Mouse (Mus musculus) right cerebral cortex, adult 18-20 months (tissue): ENCODE data around the gene Slc25a47.

Experiments used
- DNase-seq: peaks from one replicate; pipeline ENCODE4 v3.0.0; 2022; ENCODE audit warnings: mixed read lengths

Slc25a47 gene

DNA sequence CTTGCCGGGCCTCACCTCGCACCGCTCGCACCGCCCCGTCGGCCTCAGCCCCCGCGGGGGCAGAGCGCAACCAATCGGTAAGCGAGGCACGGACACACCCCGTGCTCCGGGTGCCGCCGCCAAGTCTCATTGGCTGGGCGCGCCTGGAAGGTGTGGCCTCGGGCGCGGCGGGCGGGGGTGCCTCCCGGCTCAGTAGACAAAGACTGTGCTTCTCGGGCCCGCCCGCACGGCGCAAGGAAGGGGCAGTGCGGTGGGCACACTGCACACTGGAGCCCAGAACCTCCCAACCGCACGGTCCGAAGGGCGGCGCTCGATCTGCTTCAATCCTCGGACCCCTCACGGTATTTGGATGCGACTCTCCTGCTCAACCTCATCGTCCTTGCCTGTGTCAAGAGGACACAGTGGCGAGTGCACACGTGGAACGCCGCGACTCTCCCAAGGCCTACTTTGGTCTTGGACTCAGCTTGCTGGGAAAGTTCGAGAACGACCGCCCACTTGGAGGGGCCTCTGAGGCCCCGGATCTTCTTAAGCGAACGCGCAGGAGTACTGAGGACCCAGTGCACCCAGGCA lies at the start of gene Slc25a47, which contains the start of gene Slc25a29:
TSS of gene Slc25a47 (plus strand) at position 207 of the 570 bp plus-strand sequence.
TSS of gene Slc25a29 (minus strand) at position 44 of the 570 bp plus-strand sequence.
- peak; percentile 97 for DNase-seq

DNA sequence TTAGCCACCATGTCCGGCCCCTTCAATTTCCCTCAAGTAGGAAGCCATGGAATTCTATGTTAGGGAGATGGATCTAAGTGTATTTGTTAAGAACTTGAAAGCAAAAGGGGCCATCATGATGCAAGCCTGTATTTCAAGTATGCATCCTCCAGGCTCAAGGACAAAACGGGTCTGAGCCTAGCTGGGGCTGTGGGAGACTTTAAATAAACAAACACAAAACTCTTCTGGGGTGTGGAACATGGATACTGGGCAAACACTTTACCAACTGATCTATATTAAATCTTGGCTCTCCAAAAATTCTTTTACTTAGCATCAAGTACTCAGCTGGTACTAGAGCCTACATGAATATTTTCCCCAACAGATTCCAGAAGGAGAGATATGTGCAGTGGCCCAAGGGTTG lies 48.5 kb upstream of the Slc25a47 start:
- DNase-seq: no peak

DNA sequence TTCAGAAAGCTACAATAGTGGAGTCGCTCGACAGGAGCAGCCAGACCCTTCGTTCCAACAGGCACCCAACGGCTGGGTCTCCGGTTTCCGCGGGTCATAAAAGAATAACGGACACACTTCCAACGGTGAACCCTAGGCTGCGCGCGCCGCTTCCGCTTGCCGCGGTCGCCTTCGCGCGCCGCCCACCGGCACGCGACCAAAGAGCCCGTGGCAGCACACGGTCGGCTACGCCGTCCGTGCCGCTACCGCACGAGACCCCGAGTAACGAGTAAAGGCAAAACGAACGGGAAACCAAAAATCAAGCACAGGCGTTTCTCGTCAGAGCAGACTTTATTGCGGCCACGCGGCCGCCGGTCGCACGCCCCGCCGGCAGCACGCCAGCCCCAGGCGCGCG lies 43.7 kb upstream of the Slc25a47 start:
- peak; percentile 78 for DNase-seq

DNA sequence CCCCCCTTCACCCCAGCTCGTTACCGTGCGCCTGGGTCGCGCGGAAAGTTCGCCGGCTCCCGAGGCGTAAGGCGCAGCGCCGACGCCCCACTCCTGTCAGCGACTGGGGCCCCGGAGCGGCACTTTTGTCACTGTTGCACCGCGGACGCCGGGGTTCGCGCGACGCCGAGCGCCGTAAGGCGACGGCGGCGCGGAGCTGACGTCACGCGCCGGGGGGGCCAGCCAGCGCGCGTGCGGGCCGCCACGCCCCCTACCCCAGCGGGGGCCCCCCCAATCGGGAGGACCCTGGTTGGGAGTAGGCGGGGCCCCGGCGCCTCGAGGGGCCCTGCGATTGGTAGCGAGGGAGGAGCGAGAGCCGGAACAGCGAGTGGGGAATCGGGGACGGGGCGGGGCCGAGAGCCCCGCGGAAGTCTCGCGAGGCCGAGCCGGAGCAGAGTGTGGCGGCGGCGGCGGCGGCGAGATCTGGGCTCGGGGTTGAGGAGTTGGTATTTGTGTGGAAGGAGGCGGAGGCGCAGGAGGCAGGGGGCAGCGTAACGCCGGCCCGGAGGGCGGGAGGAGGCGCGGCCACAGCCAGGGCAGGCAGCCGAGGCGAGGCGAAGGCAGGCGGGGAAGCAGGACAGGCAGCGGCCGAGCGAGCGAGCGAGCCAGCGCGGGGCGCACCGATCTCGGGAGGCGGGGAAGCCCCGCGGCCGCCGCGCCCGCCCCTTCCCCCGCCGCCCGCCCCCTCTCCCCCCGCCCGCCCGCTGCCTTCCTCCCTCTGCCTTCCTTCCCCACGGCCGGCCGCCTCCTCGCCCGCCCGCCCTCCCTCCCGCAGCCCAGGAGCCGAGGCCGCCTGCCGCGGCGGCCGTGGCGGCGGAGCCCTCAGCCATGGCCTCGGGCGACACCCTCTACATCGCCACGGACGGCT lies 43.0 kb upstream of the Slc25a47 start, which contains the start of gene Yy1:
TSS of gene Yy1 (plus strand) at position 428 of the 907 bp plus-strand sequence.
- DNase-seq: peak; percentile 98

DNA sequence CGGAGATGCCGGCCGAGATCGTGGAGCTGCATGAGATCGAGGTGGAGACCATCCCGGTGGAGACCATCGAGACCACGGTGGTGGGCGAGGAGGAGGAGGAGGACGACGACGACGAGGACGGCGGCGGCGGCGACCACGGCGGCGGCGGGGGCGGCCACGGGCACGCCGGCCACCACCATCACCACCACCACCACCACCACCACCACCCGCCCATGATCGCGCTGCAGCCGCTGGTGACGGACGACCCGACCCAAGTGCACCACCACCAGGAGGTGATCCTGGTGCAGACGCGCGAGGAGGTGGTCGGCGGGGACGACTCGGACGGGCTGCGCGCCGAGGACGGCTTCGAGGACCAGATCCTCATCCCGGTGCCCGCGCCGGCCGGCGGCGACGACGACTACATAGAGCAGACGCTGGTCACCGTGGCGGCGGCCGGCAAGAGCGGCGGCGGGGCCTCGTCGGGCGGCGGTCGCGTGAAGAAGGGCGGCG lies 42.3 kb upstream of the Slc25a47 start:
- DNase-seq: peak; percentile 18

DNA sequence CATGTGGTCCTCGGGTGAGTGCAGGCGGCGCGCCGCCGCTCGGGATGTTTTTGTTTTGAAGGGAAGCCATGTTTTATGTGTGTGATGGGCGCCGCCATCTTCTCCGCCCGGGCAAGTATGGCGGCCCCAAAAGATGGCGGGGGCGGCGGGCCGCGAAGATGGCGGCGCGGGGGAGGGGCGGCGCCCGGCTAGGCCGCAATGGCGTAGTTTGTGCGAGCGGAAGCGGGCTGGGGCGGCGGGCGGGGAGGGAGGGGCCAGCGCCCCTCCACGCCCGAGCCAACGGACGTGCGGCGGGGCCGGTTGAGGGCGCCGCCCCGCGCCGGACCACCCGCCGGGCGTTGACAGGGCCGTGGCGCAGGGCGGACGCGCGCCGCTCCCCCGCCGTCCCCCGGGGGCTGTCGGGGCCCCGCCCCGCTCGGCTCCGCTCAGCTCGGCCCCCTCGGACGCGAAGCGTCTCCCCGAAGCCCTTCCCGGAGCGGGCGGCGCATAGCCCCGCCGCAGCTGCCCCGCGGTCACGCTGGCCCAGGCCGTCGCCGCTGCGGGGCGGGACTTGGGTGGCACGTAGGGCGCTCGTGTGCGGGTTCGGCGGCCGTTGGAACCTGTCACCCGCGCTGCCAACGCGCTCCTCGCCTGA lies 41.7 kb upstream of the Slc25a47 start:
- peak; percentile 86 for DNase-seq

DNA sequence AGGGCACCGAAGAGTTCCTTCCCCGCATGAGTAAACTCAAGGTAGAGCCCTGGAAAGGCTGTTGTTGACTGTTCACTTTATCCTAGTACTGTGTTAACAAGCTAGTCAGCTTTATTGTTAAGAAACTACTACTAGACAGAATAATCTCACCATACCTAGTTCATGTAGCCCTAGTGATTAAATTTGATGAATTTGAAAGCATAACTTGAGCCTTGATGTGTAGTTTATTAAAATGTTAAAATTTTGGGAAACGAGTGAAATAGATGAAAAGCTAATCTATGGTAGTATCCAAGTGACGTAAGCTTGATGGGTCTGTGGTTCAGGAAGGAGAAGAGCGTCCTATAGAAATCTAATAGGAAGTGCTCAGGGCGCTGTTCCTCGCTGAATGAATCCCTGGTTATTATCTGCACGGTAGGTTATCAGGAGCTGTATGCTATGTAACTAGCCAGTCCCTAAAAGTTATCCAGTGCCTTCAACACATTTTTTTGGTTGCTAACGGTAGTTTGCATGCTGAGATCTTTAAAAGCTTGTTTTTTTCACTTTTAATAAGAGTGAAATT lies 40.8 kb upstream of the Slc25a47 start:
- no peak for DNase-seq

DNA sequence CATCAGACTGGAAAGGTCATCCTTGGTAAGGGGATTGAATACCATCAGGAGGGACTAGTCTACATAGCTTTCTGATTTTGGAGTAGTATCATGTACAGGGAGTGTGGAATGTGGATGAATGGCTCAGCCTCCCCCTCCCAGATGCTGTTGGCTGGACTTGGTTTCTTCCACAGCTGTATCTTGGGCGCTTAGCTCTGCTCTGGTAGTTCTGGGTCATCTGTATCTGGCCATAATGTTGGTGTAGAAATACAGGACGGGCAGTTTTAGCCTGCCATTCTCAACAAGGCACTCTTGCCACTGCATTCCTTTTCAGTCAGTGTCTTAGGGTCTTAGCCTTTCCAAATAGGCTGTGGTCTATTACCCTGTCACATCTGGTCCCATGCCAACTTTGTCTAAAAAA lies 34.2 kb upstream of the Slc25a47 start:
- no peak for DNase-seq

DNA sequence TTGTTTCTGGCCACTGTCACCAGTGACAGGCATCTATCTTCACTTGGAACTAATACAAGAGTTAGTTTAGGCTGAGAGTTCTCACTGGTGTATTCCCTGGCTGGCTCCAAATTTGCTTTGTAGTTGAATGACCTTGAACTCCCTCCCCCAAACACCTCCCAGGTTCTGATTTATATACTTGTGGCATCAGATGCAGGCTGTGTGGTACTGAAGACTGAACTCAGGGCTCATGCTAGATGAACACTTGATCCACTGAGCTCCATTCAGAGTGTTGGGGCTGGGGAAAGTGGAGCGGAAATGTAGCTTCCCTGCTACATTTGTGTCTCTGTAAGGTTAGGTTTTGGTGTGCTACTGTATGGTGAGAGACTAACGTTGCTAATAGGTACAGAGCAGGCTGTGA lies 31.5 kb upstream of the Slc25a47 start:
- DNase-seq: no peak

DNA sequence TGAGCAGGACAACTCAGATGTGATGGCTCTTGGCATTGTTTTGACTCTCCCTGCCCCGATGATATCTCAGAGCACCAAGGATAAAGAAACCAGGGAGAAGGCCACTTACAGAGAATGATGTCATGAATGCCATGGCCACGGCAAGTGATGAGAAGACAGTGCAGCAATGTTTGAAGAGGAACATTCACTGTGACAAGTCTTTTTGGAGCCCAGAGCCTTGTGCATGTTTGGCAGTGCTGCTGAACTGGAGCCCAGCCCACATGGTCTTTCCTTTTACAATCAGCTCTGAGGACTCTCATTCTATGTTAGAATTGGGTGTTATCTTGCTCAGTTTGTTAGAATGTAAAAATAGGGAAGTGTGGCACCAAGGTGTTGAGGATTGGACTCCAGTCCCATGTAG lies 27.4 kb upstream of the Slc25a47 start:
- no peak for DNase-seq

DNA sequence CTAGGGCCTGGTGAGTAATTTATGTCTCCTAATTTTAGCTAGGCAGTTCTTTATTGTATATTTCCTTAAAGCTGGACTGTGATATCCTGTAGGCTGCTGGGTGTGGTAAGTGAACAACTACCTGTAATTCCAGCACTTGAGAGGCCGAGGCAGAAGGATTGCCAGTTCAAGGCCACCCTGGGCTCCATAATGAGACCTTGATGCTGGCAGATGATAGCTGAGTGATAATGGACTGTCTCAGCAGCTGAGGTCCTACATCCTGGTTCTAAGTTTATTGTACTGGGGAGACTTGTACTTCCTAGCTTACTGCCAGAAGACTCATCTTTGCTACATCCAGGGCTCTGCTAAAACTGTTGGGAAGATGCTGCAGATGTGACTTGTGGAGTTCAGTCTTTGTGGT lies 26.1 kb upstream of the Slc25a47 start:
- no peak for DNase-seq

DNA sequence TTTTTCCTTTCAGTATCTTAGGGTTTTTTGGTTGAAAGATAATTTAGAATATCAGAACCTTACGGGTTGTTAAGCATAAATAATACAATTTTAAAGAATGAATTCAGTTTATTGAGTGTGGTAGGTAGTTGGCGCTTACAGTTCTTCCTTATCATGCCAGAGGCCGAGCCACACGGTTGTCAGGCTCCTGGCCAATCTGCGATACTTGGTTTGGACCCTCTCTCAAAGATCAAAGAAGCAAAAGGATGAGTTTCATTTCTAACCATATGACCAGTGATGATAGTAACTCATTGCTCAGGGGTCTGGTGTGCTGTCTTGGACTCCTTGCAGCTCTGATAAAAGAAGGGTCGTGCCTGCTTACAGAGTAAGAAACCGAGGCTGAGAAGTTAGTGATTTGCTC lies 25.5 kb upstream of the Slc25a47 start:
- no peak for DNase-seq

DNA sequence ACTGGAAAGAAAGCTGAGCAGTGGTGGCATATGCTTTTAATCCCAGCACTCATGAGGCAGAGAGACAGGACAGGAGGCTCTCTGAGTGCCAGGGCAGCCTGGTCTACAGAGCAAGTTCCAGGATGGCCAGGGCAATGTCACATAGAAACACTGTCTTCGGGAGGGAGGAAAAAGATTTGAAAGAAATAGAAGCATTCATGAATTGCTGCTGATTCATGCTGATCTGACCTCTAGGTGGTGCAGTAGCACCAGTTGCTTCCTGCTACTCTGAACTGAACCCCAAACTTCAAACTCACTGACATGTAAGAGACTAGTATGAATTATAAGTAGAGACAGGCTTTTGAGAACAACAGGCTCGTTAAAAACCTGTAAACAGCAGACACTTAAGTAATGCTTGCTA lies 24.7 kb upstream of the Slc25a47 start:
- no peak for DNase-seq

DNA sequence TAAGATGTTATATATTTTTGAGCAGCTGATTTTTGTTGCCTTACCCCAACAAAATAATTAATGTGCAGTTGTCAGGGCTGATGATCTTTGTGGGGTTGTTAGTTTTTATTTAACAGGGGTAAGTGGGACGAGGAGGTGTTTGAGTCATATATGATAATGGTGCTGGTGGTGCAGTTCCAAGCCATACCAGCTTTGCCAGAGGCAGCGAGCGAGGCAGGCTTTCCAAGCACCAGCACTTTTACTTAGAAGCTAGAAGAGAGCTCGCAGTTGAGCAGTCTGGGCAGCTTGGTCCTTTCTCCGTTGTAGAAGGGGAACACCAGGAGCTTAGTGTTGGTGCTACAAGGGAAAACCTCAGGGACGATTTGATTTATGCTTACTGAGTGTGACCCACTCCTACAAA lies 23.4 kb upstream of the Slc25a47 start:
- DNase-seq: peak; percentile 41

DNA sequence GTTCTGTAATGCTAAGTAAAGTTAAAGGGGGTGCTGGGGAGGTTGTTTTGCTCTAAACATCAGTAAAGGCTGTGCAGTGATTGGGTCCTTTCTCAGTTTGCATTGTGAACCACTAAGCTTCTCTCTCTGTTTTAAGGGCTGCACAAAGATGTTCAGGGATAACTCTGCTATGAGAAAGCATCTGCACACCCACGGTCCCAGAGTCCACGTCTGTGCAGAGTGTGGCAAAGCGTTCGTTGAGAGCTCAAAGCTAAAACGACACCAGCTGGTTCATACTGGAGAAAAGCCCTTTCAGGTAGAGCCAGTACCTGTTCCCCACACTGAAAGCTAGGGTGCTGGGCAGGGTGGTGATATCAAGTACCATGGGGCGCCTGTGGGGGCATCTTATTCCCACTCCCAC lies 21.4 kb upstream of the Slc25a47 start:
- DNase-seq: peak; percentile 43

DNA sequence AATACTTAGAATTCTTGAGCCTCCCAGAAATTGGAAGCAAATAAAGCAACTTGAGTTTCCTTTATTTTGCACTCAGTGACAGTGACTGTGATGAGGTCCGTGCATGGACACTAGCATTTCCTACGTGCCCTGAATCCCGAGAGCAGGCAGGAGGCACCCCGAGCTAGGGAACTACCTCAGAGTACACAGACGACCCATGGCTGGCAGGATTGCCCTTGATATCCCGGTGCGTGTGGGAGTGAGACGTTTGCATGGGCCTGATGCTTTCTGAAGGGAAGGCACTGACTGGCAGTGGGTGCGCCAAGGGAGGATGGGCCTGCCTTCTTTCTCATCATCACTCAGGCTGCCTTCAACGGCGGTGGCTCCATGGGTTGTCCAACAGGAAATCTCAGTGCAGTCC lies 19.3 kb upstream of the Slc25a47 start:
- no peak for DNase-seq

DNA sequence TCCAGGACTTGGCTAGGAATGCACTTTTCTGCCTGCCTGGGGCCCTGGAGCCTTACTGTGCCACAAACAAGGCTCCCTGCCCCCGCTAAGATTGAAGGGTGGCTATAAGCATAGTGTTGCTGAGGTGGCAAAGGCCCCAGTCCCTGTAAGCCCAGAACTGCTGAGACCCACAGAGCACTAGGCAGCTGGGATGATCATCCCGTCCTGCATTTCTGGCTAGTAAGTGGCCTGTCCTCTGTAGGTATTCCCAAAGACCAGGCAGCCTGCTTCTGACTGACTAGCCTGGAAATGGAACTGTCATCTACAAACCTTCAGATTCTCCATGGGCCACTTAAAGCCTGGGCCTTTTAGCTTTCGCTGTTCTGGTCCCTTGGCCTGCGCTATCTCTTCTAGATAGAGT lies 15.4 kb upstream of the Slc25a47 start:
- no peak for DNase-seq

DNA sequence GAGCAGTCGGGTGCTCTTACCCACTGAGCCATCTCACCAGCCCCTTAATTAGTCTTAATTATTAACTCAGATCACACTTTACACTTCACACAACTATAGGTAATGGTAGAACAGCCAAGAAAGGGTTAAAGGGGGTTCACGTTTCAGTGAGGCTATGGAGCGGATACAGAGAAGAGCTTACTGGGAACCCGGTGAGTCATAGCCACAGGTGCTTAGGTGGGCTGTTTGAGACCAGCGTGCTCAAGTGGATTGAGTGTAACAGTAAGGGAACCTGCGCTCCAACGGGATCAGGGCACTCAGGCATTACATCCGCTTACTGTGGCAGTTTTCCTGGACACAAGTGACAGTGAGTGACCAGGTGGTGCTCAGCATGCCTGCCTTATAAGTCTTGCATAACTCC lies 12.8 kb upstream of the Slc25a47 start:
- DNase-seq: no peak

DNA sequence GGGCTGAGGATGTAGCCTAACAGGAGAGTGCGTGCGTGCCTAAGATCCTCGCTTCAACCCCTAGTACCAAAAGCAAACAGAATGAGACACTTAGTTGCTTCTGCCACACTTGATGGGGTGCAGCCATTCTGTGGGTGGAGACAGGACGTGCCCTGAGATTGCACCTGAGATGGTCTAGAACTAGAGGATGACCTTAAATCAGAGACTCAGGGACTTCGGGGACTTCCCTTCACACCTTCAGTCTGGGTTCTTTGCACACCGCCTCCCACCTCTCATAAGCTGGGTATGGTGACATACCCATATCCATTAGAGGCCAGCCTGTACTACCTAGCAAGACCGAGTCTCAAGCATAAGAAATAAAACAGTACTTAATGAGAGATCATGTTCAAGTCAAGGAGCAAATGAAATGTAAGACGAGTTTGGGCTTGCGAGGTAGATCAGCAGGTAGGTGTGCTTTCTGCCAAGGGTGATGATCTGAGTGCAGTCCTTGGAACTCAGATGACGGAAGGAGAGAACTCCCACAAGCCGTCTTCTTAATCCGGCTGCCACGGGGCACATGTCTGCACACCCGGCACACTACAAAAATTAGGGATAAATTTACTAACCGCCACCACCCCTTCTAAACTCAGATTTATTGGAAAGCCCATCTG lies 11.5 kb upstream of the Slc25a47 start:
- no peak for DNase-seq

DNA sequence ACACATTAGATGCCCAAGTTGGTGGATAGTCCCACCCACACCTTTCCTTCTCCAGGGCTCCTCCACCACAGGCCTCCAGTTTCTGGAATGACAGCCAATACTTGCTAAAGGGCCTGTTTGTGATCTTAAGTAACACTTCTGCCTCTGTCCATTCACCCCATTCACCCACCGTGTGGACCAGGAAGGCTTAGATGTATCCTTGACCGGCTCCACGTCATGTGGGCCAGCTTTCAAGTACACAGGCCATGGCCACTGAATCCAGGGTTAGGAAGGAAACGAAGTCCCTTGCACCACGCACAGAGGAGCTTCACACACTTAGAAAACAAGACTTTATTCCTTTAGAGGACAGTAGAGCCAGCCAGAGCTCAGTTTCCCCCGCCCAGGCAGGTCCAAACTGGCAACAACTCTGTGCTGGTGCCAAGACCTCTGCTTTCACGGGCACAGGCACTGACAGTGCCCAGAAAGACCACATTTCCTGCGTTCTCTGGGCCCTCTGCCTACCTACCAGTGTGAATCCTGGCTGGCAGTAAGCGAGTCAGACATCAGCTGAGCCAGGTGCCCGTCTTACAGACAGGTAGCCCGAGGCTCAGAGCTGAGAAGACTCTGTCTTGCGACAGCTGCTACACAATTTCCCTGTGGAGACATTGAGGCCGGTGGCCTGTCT lies 10.2 kb upstream of the Slc25a47 start:
- no peak for DNase-seq

DNA sequence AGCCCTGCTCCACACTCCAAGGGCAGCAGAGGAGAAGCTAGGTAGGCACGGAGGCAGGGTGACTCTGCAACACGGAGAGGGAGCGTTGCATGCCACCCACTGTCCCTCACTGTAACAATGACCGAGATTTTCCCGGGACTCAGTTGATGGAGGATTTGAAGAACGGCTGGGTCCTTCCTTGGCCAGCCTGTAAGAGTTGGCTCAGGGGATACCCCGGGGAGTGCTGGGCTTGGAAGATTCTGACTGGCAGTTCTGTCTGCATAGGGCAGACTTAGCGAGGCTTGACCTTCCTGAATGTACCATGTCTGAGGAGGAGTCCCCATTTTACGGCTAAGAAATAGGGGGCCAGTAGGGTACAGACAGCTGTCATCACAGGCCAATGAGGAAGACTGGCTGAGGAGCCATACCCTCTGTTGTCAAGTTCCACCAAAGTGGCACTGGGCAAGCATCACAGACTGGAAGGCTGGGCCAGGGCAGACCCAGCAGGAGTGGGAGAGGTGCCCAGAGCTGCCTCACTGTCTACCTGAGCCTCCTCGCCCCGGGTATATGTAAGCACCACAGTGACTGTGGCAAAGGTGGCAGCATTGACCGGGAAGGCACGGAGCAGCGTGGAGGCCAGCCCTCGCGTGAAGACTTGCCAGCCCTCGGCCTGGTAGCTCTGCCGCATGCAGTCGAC lies 9.4 kb upstream of the Slc25a47 start:
- no peak for DNase-seq
